Comparison of ENCODE assay signal across 10 mouse cellular contexts in the genomic region with DNA sequence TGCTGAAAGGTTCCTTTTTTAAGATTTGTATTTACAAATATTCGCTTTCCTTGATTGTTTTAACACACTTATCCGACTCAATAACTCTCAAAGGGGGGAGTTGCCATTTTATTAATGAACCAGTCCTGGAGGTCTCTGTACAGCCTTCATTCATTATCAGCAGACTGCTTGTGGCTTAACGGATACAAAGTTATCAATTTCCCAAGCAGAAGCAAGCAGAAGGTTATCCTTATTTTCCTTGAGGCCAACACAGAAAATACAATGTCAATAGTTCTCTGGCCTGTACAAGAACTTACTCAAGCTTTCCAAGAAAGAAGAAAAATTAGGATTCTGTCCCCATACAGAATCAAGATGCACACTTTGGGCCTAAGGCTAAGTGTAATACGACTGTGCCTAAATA. TPM values are rescaled to one million over a fixed set of nuclear protein-coding genes. Genes with fewer than 3 reads are reported as not detected.
DNase-seq lines count a peak whose midpoint lies in the region; ATAC-seq and TF ChIP-seq lines count a peak whose summit lies in the region.
"Not testable (repeated sequence)": the region's sequence is repeated elsewhere in the genome, so short reads cannot be mapped to it uniquely, and the experiment has no call there.
"Had no signal": no experiment of that assay in that cellular context is flagged by ENCODE, and none has a peak within 500 bp of the region (broad histone marks: within the 10 kb centered on the region; RNA-seq: fewer than 3 reads in every experiment).

No protein-coding gene starts in this region.

- peaks cover 9 to 30% of the 10 kb centered on the region in 2 experiments for H3K36me3 ChIP-seq in CH12.LX (replicated peaks in 1 of 2; ENCODE audit: control insufficient read depth in 1 of 2, insufficient read depth in 1 of 2, low read length in 1 of 2)
- H3K36me3 ChIP-seq in embryonic facial prominence, embryonic 11.5 days (replicated peaks; ENCODE audit: control insufficient read depth, insufficient read depth, low read depth, low read length); forebrain, embryonic 15.5 days; hindbrain, embryonic 10.5 days; kidney, adult 2 months (ENCODE audit: control insufficient read depth, insufficient read depth, low read length); liver, adult 2 months (ENCODE audit: control insufficient read depth, insufficient read depth, low read length); neural tube, embryonic 12.5 days: not testable (repeated sequence)
- peaks cover 19% of the 10 kb centered on the region for H3K36me3 ChIP-seq in megakaryocyte, embryonic 14.5 days (replicated peaks; ENCODE audit: low read length)

- H3K9me3 ChIP-seq in CH12.LX (replicated peaks; ENCODE audit: low read length); embryonic facial prominence, embryonic 11.5 days (replicated peaks; ENCODE audit: control insufficient read depth, low read length); forebrain, embryonic 15.5 days; hindbrain, embryonic 10.5 days; megakaryocyte, embryonic 14.5 days; neural tube, embryonic 12.5 days: not testable (repeated sequence)

- TF ChIP-seq RAD21 in CH12.LX (IDR thresholded peaks at IDR 0.05; ENCODE audit: low read depth, low read length) = not testable (repeated sequence)

- not testable (repeated sequence) for TF ChIP-seq POLR2A in CH12.LX (IDR thresholded peaks at IDR 0.05; ENCODE audit: low read depth, low read length); kidney, adult 2 months (IDR thresholded peaks at IDR 0.05; ENCODE audit: low read depth, low read length); liver, adult 2 months (IDR thresholded peaks at IDR 0.05; ENCODE audit: extremely low read depth, insufficient read depth, low read length)

- 28% methylated on average over 2 of the region's 4 CpGs for WGBS in embryonic facial prominence, embryonic 11.5 days
- 13% methylated on average over 2 of the region's 4 CpGs for WGBS in forebrain, embryonic 15.5 days
- 33% methylated on average over 2 of the region's 4 CpGs for WGBS in hindbrain, embryonic 10.5 days
- 25% methylated on average over 2 of the region's 4 CpGs for WGBS in kidney, adult 2 months
- 26% methylated on average over 2 of the region's 4 CpGs for WGBS in liver, adult 2 months
- WGBS in neural tube, embryonic 12.5 days = 28% methylated on average over 2 of the region's 4 CpGs

- H3K4me2 ChIP-seq in CH12.LX (ENCODE audit: insufficient read depth, low read depth, poor library complexity, severe bottlenecking) = peak overlapping the region; percentile 24; the same call in 1 of the 2 replicates
- H3K4me2 ChIP-seq in embryonic facial prominence, embryonic 11.5 days (ENCODE audit: low read depth, low read length) = peak overlapping the region; percentile 75
- H3K4me2 ChIP-seq in forebrain, embryonic 15.5 days (replicated peaks) = peak overlapping the region; percentile 88
- peak overlapping the region; percentile 87 for H3K4me2 ChIP-seq in neural tube, embryonic 12.5 days (replicated peaks)

- not testable (repeated sequence) for H3K27ac ChIP-seq in CH12.LX (ENCODE audit: insufficient read depth, low read depth); embryonic facial prominence, embryonic 11.5 days (replicated peaks; ENCODE audit: low read depth, low read length); forebrain, embryonic 15.5 days (replicated peaks); hindbrain, embryonic 10.5 days; kidney, adult 2 months (ENCODE audit: insufficient read depth, low read depth, low read length); liver, adult 2 months (replicated peaks; ENCODE audit: insufficient read depth, low read depth, low read length); neural tube, embryonic 12.5 days

- not testable (repeated sequence) for ATAC-seq in embryonic facial prominence, embryonic 11.5 days (replicated peaks; ENCODE audit: insufficient number of reproducible peaks, low FRiP score, low TSS enrichment, low read depth); forebrain, embryonic 15.5 days (replicated peaks); neural tube, embryonic 12.5 days (ENCODE audit: low FRiP score, low read depth)

- peak overlapping the region; percentile 86 to 96 (median 87) for H3K4me3 ChIP-seq in CH12.LX (replicated peaks in 1 of 3; ENCODE audit: low read depth in 2 of 3, low read length in 2 of 3, poor library complexity in 1 of 3)
- peak overlapping the region; percentile 87 for H3K4me3 ChIP-seq in embryonic facial prominence, embryonic 11.5 days (ENCODE audit: low read depth, low read length)
- H3K4me3 ChIP-seq in forebrain, embryonic 15.5 days = peak overlapping the region; percentile 95
- H3K4me3 ChIP-seq in hindbrain, embryonic 10.5 days = peak overlapping the region; percentile 87
- H3K4me3 ChIP-seq in kidney, adult 2 months (ENCODE audit: insufficient read depth, low read depth, low read length) = peak overlapping the region; percentile 97
- peak overlapping the region; percentile 92 for H3K4me3 ChIP-seq in liver, adult 2 months (ENCODE audit: insufficient read depth, low read depth, low read length)
- H3K4me3 ChIP-seq in megakaryocyte, embryonic 14.5 days (replicated peaks) = peak overlapping the region; percentile 97
- H3K4me3 ChIP-seq in neural tube, embryonic 12.5 days = peak overlapping the region; percentile 83

- DNase-seq in CH12.LX (ENCODE audit: extremely low read depth); embryonic facial prominence, embryonic 11.5 days (ENCODE audit: low spot score); hindbrain, embryonic 10.5 days (ENCODE audit: low spot score); kidney, adult 2 months; liver, adult 2 months (ENCODE audit: extremely low read depth, low read depth, low spot score): not testable (repeated sequence)

- H3K79me2 ChIP-seq in CH12.LX (replicated peaks; ENCODE audit: control insufficient read depth, extremely low read depth, insufficient read depth, poor library complexity, severe bottlenecking) = peaks cover 14% of the 10 kb centered on the region
- H3K79me2 ChIP-seq in liver, adult 2 months (ENCODE audit: control insufficient read depth, insufficient read depth, low read length) = not testable (repeated sequence)

- peak overlapping the region; percentile 65 for H3K9ac ChIP-seq in CH12.LX (ENCODE audit: insufficient read depth, low read depth)
- H3K9ac ChIP-seq in embryonic facial prominence, embryonic 11.5 days (replicated peaks; ENCODE audit: low read length) = peak overlapping the region; percentile 83
- peak overlapping the region; percentile 91 for H3K9ac ChIP-seq in forebrain, embryonic 15.5 days (replicated peaks)
- H3K9ac ChIP-seq in liver, adult 2 months (ENCODE audit: low read depth, low read length) = peak overlapping the region; percentile 94
- peak overlapping the region; percentile 70; the same call in 1 of the 2 replicates for H3K9ac ChIP-seq in neural tube, embryonic 12.5 days

- dilution Hi-C loops in CH12.LX (cut with MboI; ENCODE audit: extremely low pct_ligation_motif_present, extremely low pct_unique_long_range_greater_than_20kb, low sequenced_read_pairs) = not testable (repeated sequence)

- not testable (repeated sequence) for TF ChIP-seq EP300 in CH12.LX (IDR thresholded peaks at IDR 0.05; ENCODE audit: low read length)

- peaks cover 3 to 13% of the 10 kb centered on the region in 2 experiments for H3K4me1 ChIP-seq in CH12.LX (ENCODE audit: control insufficient read depth in 1 of 2, insufficient read depth in 2 of 2)
- not testable (repeated sequence) for H3K4me1 ChIP-seq in embryonic facial prominence, embryonic 11.5 days (ENCODE audit: control insufficient read depth, insufficient read depth, low read length); hindbrain, embryonic 10.5 days (replicated peaks); kidney, adult 2 months (ENCODE audit: control insufficient read depth, insufficient read depth, low read length); liver, adult 2 months (ENCODE audit: control insufficient read depth, insufficient read depth, low read length); megakaryocyte, embryonic 14.5 days; neural tube, embryonic 12.5 days
- peaks cover 11% of the 10 kb centered on the region for H3K4me1 ChIP-seq in forebrain, embryonic 15.5 days

- TF ChIP-seq CTCF in CH12.LX (conservative IDR thresholded peaks at IDR 0.05 in 1 of 2, IDR thresholded peaks at IDR 0.05 in 1 of 2; ENCODE audit: low read depth in 2 of 2, low read length in 2 of 2); kidney, adult 2 months (conservative IDR thresholded peaks at IDR 0.05; ENCODE audit: insufficient read depth, insufficient read length, low read depth, low read length); liver, adult 2 months (IDR thresholded peaks at IDR 0.05; ENCODE audit: low read depth, low read length): not testable (repeated sequence)

- in situ Hi-C loops in CH12.LX (cut with MboI; ENCODE audit: low pct_ligation_motif_present, low pct_unique_long_range_greater_than_20kb, low sequenced_read_pairs) = not testable (repeated sequence)

- not testable (repeated sequence) for H3K27me3 ChIP-seq in CH12.LX (replicated peaks); embryonic facial prominence, embryonic 11.5 days (ENCODE audit: control insufficient read depth, insufficient read depth, low read length); forebrain, embryonic 15.5 days; hindbrain, embryonic 10.5 days (ENCODE audit: insufficient read depth, poor library complexity, severe bottlenecking); kidney, adult 2 months (replicated peaks; ENCODE audit: control insufficient read depth, insufficient read depth, low read length); liver, adult 2 months (ENCODE audit: control insufficient read depth, insufficient read depth, low read length); megakaryocyte, embryonic 14.5 days (replicated peaks); neural tube, embryonic 12.5 days (replicated peaks)

RNA-seq across cellular contexts. Expression of a gene that starts 0.8 kb away (rescaled TPM):
- total RNA-seq in CH12.LX (2012; rRNA removed) (23.1 and 26.8 TPM in 2 replicates), CH12.LX (2014; rRNA removed) (65.3 and 65.9 TPM in 2 replicates)
- 40.9 and 42.3 TPM in 2 replicates for polyA plus RNA-seq in CH12.LX (2012; ENCODE audit: insufficient read length, low read depth)
- 91.4 and 96.6 TPM in 2 replicates for polyA plus RNA-seq in embryonic facial prominence, embryonic 11.5 days (2014; fragmentation: Nextera tagmentation; extraction: Ambion mirVana)
- 43.0 and 45.0 TPM in 2 replicates for polyA plus RNA-seq in forebrain, embryonic 15.5 days (2015; fragmentation: Nextera tagmentation; extraction: Ambion mirVana)
- polyA plus RNA-seq in hindbrain, embryonic 10.5 days (2016; fragmentation: Nextera tagmentation; extraction: Ambion mirVana) = 49.9 and 64.4 TPM in 2 replicates
- polyA plus RNA-seq in kidney, adult 2 months (2012; rRNA removed) = 14.6 and 18.8 TPM in 2 replicates
- total RNA-seq in liver, adult 2 months (2014; rRNA removed) = 8.4 and 10.1 TPM in 2 replicates
- polyA plus RNA-seq in liver, adult 2 months (2012; rRNA removed) = 5.0 and 5.5 TPM in 2 replicates
- polyA plus RNA-seq in megakaryocyte, embryonic 14.5 days (2012; ENCODE audit: insufficient read depth, low replicate concordance) = 27.0 and 43.7 TPM in 2 replicates
- 39.4 and 44.8 TPM in 2 replicates for polyA plus RNA-seq in neural tube, embryonic 12.5 days (2016; fragmentation: Nextera tagmentation; extraction: Ambion mirVana)

RNA-seq across cellular contexts. Expression of a gene that starts 13.9 kb away (rescaled TPM):
- total RNA-seq in CH12.LX (2012; rRNA removed) (not detected in 2 replicates), CH12.LX (2014; rRNA removed) (not detected in 2 replicates)
- not detected in 2 replicates for polyA plus RNA-seq in CH12.LX (2012; ENCODE audit: insufficient read length, low read depth)
- polyA plus RNA-seq in embryonic facial prominence, embryonic 11.5 days (2014; fragmentation: Nextera tagmentation; extraction: Ambion mirVana) = 2.7 TPM in 2 replicates
- polyA plus RNA-seq in forebrain, embryonic 15.5 days (2015; fragmentation: Nextera tagmentation; extraction: Ambion mirVana) = 2.5 and 2.7 TPM in 2 replicates
- polyA plus RNA-seq in hindbrain, embryonic 10.5 days (2016; fragmentation: Nextera tagmentation; extraction: Ambion mirVana) = 1.7 and 1.8 TPM in 2 replicates
- 7.5 and 7.6 TPM in 2 replicates for polyA plus RNA-seq in kidney, adult 2 months (2012; rRNA removed)
- 0.87 and 1.6 TPM in 2 replicates for total RNA-seq in liver, adult 2 months (2014; rRNA removed)
- polyA plus RNA-seq in liver, adult 2 months (2012; rRNA removed) = 0.35 and 0.62 TPM in 2 replicates
- polyA plus RNA-seq in megakaryocyte, embryonic 14.5 days (2012; ENCODE audit: insufficient read depth, low replicate concordance) = 0.06 TPM in 1 of 2 replicates, not detected in the other
- polyA plus RNA-seq in neural tube, embryonic 12.5 days (2016; fragmentation: Nextera tagmentation; extraction: Ambion mirVana) = 3.0 and 3.2 TPM in 2 replicates
- total RNA-seq: common myeloid progenitor, adult 5-6 weeks; monocyte, adult 5-6 weeks had no signal

Comparison
In these comparisons a context has a peak if more than half of its experiments do, and no peak if none do; other contexts are left out.
1. H3K4me2 ChIP-seq: peak in every context shown above with its lines; median percentile 88 in forebrain, embryonic 15.5 days; 87 in neural tube, embryonic 12.5 days; 75 in embryonic facial prominence, embryonic 11.5 days; 24 in CH12.LX.